Mouse (Mus musculus) lung, postnatal 0 days (tissue): ENCODE measurements around the gene Nod1. TPM values are rescaled to one million over a fixed set of nuclear protein-coding genes. Genes with fewer than 3 reads are reported as not detected.
"Not testable (repeated sequence)": the region's sequence is repeated elsewhere in the genome, so short reads cannot be mapped to it uniquely, and the experiment has no call there.

Source experiments
- ATAC-seq: fragments of 200-750 bp; cut with Nextera tagmentation; 2 replicates; pipeline ENCODE4 v1.8.0; 2017; ENCODE audit warnings: moderate library complexity
- DNase-seq: peaks from one replicate; pipeline ENCODE4 v3.0.0-alpha.2; 2016; ENCODE audit warnings: low spot score
- H3K27ac ChIP-seq: fragments of 300-500 bp; sonication (generic); 2 replicates; pipeline ENCODE4 v1.5.1; 2014; ENCODE audit warnings: antibody characterized with exemption, mild to moderate bottlenecking, low read length, mixed read lengths
- H3K27me3 ChIP-seq: fragments of 300-500 bp; sonication (generic); replicated peaks from 2 replicates; pipeline ENCODE4 v1.6.1; 2014; ENCODE audit warnings: low read length, mixed read lengths; ENCODE audit not compliant: insufficient read depth
- H3K36me3 ChIP-seq: fragments of 300-500 bp; sonication (generic); 2 replicates; pipeline ENCODE4 v1.6.1; 2014; ENCODE audit warnings: low read length, mixed read lengths; ENCODE audit not compliant: insufficient read depth
- H3K4me1 ChIP-seq: fragments of 300-500 bp; sonication (generic); 2 replicates; pipeline ENCODE4 v1.6.1; 2014; ENCODE audit warnings: antibody characterized with exemption, low read depth, low read length, mixed read lengths; ENCODE audit not compliant: insufficient read depth
- H3K4me2 ChIP-seq: fragments of 300-500 bp; sonication (generic); replicated peaks from 2 replicates; pipeline ENCODE4 v1.6.1; 2014; ENCODE audit warnings: low read depth, mild to moderate bottlenecking, low read length, moderate library complexity, mixed read lengths
- H3K4me3 ChIP-seq: fragments of 300-500 bp; sonication (generic); 2 replicates; pipeline ENCODE4 v1.5.1; 2014; ENCODE audit warnings: low read depth, low read length
- H3K9ac ChIP-seq: fragments of 300-500 bp; sonication (generic); replicated peaks from 2 replicates; pipeline ENCODE4 v1.6.1; 2014; ENCODE audit warnings: low read depth, mild to moderate bottlenecking
- H3K9me3 ChIP-seq: fragments of 300-500 bp; sonication (generic); 2 replicates; pipeline ENCODE4 v1.6.1; 2016; ENCODE audit warnings: low read length, mixed read lengths
- CTCF ChIP-seq: IDR thresholded peaks from 2 replicates; pipeline ENCODE4 v1.5.1; 2016; ENCODE audit warnings: antibody characterized with exemption, mild to moderate bottlenecking
- EP300 ChIP-seq: IDR thresholded peaks from 2 replicates; pipeline ENCODE4 v1.6.1; 2016; ENCODE audit warnings: antibody characterized with exemption, mild to moderate bottlenecking, control low read depth
- WGBS: fragments of 180-500 bp; shearing (Covaris S2); extraction: QIAGEN DNeasy Blood & Tissue Kit; methylation state at CpG from one replicate; pipeline ENCODE4 v1.1.7; 2014; 5-methylcytosine and 5-hydroxymethylcytosine counted together
- polyA plus RNA-seq: library from polyadenylated mRNA; unstranded; fragments of >200 nt; fragmentation: Nextera tagmentation; extraction: Ambion mirVana; gene quantifications from 2 replicates; pipeline ENCODE4 v1.2.1, GENCODE M21; 2015

Nod1 gene
- polyA plus RNA-seq, 1 experiment from 2014 or later = 12.7 TPM

DNA sequence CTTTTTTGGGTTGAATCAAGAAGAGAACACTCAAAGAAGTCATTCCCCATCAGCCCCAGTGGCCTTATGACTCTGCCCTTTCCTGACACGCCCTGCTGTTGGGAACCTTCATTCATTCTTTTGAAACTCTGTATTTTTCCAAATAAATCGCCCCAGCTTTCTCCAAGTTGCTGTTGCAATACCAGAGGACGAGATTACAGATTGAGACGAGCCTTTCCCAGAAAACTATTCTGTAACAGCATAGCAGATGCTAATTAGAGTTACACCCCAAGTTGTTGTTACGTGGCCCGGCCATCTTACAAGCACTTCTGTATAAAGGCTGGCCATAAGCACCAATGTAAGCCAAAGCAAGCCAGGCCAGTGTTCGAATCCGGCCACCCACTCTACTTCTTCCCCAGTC lies 14.8 kb downstream of the Nod1 start:
- ATAC-seq (0 out of 2 replicates have a peak, but pooled peaks have one; percentile 12), DNase-seq (peak; percentile 71)
- H3K4me3 ChIP-seq = no peak overlapping the region
- peak overlapping the region; percentile 38; the same call in 1 of the 2 replicates for H3K27ac ChIP-seq
- TF ChIP-seq EP300 (peak; percentile 63; the same call in 1 of the 2 replicates), CTCF (no peak)
- no peak overlapping the region for H3K9ac ChIP-seq
- H3K4me1 ChIP-seq = peaks cover 20% of the 10 kb centered on the region
- no peak overlapping the region for H3K4me2 ChIP-seq
- WGBS = 67% methylated on average over 8 of the region's 8 CpGs
- no peaks in the 10 kb centered on the region for H3K36me3 ChIP-seq
- no peaks in the 10 kb centered on the region for H3K27me3 ChIP-seq
- no peaks in the 10 kb centered on the region for H3K9me3 ChIP-seq

DNA sequence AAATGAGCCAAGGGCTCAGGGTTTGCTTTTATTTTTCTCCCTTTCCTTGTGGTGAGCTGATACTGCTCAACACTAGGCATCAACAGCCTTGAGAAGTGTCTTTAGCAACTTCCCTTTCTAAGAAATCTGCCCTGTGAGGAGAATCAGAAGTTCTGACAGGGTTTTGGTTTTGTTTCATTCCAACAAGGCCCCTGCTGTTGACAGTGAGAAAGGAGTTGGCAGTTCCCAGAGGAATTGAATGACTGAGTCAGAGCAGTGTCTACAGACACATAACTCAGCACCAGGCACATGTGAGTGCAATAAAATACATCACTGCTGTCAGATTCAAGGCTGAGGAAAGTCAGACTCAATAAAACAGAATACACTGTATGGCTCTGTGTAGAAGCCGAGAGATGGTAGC lies 16.0 kb downstream of the Nod1 start:
- no peak overlapping the region for H3K4me3 ChIP-seq
- no peaks in the 10 kb centered on the region for H3K27me3 ChIP-seq
- no peaks in the 10 kb centered on the region for H3K36me3 ChIP-seq
- DNase-seq (peak; percentile 91), ATAC-seq (peak; percentile 69)
- H3K9ac ChIP-seq = no peak overlapping the region
- H3K4me2 ChIP-seq = no peak overlapping the region
- peak overlapping the region; percentile 88; the same call in 1 of the 2 replicates for H3K27ac ChIP-seq
- TF ChIP-seq EP300 = peak; percentile 45; the same call in 1 of the 2 replicates
- no peak for TF ChIP-seq CTCF
- WGBS = 47% methylated on average over 1 of the region's 1 CpGs
- peaks cover 20% of the 10 kb centered on the region for H3K4me1 ChIP-seq
- H3K9me3 ChIP-seq = no peaks in the 10 kb centered on the region

DNA sequence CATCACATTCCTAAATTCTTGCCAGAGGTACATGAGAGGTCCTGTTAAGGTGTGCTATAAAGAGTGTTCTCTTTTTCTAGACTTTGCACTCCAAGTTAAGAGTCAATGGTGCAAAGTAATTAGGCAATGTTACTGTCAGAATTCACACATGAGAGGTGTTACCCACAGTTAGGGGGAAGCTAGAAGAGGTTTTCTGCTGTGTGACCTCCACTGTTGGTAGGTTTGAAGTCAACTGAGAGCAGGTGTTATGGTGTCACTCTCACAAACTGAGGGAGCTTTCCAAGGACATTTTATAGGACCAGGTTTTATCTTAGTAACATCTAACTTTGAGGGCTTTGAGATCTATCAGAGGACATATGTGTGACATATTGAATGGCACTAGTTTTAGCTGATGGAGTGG lies 16.5 kb downstream of the Nod1 start:
- no peak for ATAC-seq
- TF ChIP-seq EP300 (no peak; the same call in 1 of the 2 replicates), CTCF (no peak)

DNA sequence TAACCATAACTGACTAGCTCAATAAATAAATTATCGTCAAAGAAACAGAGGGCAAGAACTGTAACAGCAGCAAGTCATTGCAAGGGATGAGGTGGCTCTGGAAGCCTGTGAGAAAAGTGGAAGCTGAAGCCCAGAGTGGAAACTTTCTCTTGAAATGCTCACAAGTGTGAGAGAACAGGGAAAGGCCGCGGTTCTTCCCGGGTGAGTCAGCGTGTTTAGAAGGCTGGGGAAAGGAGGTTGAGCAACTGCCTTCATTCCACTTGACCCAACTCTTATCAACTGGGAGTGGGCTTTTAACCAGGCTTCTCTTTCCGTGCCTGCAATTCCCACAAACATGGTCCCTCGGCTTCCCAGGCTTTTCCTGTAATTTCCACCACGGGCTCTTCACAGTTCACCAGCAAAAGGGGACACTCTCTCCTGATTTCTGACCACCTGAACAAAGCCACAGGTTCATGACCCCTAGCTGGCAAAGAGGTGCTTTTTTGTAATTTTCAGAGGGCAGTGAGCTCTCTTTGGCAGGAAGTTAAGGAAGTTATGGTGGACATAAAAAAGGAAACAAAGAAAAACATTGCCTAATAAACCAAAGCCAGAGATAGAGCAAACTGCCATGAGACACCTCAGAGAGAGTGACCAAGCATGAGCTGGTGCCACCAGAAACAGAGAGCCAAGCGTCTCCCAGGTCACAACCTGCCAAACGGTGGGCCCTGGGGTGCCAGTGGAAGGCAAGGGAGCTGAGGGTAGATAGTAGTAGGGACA lies 17.6 kb downstream of the Nod1 start:
- ATAC-seq (peak; percentile 89), DNase-seq (peak; percentile 95)
- Histone ChIP-seq H3K4me3 (no peak overlapping the region), H3K27ac (peak overlapping the region; percentile 88), H3K36me3 (no peaks in the 10 kb centered on the region), H3K9me3 (no peaks in the 10 kb centered on the region), H3K9ac (no peak overlapping the region), H3K27me3 (no peaks in the 10 kb centered on the region), H3K4me2 (no peak overlapping the region), H3K4me1 (peaks cover 20% of the 10 kb centered on the region)
- WGBS = 35% methylated on average over 10 of the region's 10 CpGs
- TF ChIP-seq CTCF = no peak
- peak; percentile 80 for TF ChIP-seq EP300

More for the DNA sequence above, 16.5 kb downstream of the Nod1 start:
- H3K4me2 ChIP-seq = no peak overlapping the region
- no peaks in the 10 kb centered on the region for H3K9me3 ChIP-seq
- peak; percentile 34 for DNase-seq
- peaks cover 20% of the 10 kb centered on the region for H3K4me1 ChIP-seq
- no peak overlapping the region for H3K9ac ChIP-seq
- H3K27ac ChIP-seq = peak overlapping the region; percentile 88
- H3K36me3 ChIP-seq = no peaks in the 10 kb centered on the region
- no peaks in the 10 kb centered on the region for H3K27me3 ChIP-seq
- H3K4me3 ChIP-seq = no peak overlapping the region

DNA sequence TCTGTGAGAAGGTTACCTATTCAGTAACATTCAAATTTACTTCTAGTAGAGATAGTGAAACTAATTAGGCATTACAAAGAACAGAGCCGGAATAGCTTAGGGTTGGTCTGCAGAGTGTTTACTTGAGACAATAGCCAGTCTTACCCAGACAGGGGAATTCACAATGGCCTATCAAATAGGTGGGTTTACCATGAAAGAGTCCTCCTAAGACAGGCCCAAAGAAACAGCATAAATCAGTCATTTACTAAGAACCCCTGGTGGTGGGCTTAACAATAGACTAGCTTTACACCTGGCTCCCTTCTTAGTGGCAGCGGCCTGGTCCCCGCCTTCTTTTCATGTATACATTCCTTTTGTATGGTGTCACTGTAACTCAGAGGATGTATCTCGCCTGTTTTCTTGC lies 19.0 kb downstream of the Nod1 start:
- H3K4me1 ChIP-seq = peaks cover 20% of the 10 kb centered on the region
- WGBS = 76% methylated on average over 4 of the region's 4 CpGs
- not testable (repeated sequence) for H3K9ac ChIP-seq, H3K9me3 ChIP-seq, H3K27ac ChIP-seq, ATAC-seq, H3K4me3 ChIP-seq, H3K36me3 ChIP-seq, H3K27me3 ChIP-seq, DNase-seq, H3K4me2 ChIP-seq

DNA sequence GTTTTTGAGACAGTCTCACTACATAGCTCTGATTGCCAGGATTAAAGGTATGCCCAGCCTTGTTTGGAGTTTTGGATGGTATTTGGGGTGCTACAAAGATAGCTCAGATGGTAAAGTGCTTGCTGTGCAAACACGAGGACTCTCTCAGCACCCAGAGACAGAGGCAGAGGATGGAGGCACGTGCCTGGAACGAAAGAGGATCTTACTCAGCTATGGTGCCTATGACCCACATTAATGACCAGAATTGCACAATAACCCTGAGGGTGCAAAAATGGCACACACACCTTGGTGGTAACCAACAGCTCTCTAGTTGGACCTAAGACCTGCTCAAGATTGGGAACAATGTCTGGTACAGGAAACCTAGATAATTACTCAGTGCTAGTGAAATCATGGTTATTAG lies 19.9 kb downstream of the Nod1 start:
- H3K4me1 ChIP-seq = peaks cover 15% of the 10 kb centered on the region
- no peak for TF ChIP-seq EP300
- no peak for TF ChIP-seq CTCF

More for the DNA sequence above, 19.9 kb downstream of the Nod1 start:
- no peaks in the 10 kb centered on the region; the same call in 1 of the 2 replicates for H3K36me3 ChIP-seq
- ATAC-seq = no peak
- DNase-seq = no peak
- WGBS = 75% methylated on average over 3 of the region's 3 CpGs
- H3K27ac ChIP-seq = no peak overlapping the region
- no peak overlapping the region for H3K9ac ChIP-seq
- no peak overlapping the region for H3K4me2 ChIP-seq
- no peak overlapping the region for H3K4me3 ChIP-seq
- H3K9me3 ChIP-seq = no peaks in the 10 kb centered on the region
- no peaks in the 10 kb centered on the region for H3K27me3 ChIP-seq
